Mouse (Mus musculus): ENCODE results near the gene Pigx.

- TF ChIP-seq CTCF (IDR thresholded peaks at IDR 0.05; ENCODE audit: insufficient read depth, low read depth, low read length): no peak
- TF ChIP-seq POLR2A (IDR thresholded peaks at IDR 0.05; ENCODE audit: insufficient read depth, low read depth, low read length): no peak
These were observed 40.7 kb downstream of the Pigx start for GRCm38 (mm10) chr16:32058817-32059216.

All from olfactory bulb, adult 2 months (tissue).